Mouse (Mus musculus) adrenal gland, postnatal 14 days (tissue): Measurements from ENCODE around the gene Zfp507. TPM values are rescaled to one million over a fixed set of nuclear protein-coding genes. Genes with fewer than 3 reads are reported as not detected.

Experiments used
- DNase-seq: peaks from one replicate; pipeline ENCODE4 v3.0.0; 2021; ENCODE audit warnings: mixed read lengths
- long read RNA-seq, 2 experiments: library from polyadenylated mRNA; stranded (forward); transcript quantifications; one replicate each; pipeline ENCODE4 v2.0.0; 2021
- total RNA-seq: library from RNA; stranded (reverse); gene quantifications from 2 replicates; pipeline ENCODE4 v1.2.3, GENCODE M21; 2021

Gene Zfp507
- total RNA-seq: 27.4 and 29.3 TPM in 2 replicates
- long read RNA-seq, experiment 1, full-length matches to known transcripts: 2 of 7 reads
- long read RNA-seq, experiment 1, partial matches to known transcripts: 0 of 7 reads
- long read RNA-seq, experiment 1, other reads (novel, unspliced or antisense): 5 of 7 reads
- long read RNA-seq, experiment 2, partial matches to known transcripts: 0 of 5 reads
- long read RNA-seq, experiment 2, other reads (novel, unspliced or antisense): 4 of 5 reads

DNA sequence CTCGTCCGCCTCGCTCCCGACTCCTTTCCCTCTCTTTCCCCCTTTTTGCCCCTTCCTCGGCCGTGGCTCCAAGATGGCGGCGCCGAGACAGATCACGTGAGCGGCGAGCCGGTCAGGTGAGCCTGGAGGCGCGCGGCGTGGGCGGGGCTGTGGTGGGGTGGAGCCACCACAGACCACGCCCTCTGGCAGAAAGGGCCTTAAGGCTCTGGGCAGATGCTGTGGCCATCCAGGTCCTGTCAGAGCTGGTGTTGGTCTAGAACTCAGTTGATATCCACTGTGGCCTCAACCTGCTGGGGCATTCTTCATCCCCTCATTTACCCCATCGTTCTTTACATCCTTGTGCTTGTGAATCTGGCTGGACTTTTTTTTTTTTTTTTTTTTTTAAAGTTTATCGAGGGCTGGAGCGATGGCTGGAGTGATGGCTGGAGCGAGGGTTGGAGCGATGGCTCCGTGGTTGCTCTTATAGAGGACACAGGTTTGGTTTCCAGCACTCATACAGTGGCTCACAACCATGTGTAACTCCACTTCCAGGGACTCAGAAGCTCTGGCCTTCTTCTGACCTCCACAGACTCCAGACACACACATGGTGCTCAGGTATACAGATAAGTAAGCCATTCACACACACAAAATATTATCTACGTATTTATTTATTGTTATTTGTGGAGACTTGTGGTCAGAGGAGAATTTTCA, at the start of gene Zfp507:
Gene Zfp507 (minus strand): TSS at position 98 of the 690 bp plus-strand sequence.
- peak; percentile 95 for DNase-seq

DNA sequence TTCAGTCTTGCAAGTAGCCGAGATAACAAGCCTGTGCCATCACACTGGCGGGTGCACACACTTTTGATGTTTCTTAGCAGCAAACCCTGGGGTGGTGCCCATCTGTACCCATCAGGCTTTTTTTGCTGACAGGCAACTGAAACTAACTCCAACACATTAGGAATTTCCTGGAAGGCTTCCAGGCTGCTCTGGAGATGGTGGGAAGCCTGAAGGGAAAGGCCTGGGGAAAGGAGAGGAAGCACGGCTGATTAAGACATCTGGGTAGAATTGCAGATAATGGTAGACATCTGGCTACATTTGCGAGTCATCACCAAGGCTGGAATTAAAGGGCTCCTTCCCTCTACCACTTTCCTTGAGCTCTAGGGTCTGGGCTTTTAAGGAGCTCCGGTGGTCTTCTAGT, 47.6 kb upstream of the Zfp507 start:
- no peak for DNase-seq

DNA sequence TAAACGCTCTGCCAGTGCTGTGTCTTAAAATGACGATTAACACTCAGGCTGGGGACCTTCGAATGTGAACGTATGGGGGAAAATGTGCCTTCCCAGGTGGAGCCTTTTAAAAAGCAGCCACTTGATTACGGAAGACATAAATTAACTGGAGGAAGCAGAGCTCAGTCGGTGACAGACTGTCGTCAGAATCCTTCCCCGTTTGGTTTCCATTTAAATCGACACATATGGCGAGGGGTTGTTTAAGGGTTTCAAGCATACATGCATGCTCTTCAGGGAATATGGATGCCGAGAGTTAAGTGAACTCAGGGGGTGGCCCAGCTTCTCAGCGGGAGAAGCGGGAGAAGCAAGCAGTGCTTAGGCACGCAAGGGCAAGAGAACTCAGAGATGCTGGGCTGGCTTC, 45.7 kb upstream of the Zfp507 start:
- DNase-seq: no peak

DNA sequence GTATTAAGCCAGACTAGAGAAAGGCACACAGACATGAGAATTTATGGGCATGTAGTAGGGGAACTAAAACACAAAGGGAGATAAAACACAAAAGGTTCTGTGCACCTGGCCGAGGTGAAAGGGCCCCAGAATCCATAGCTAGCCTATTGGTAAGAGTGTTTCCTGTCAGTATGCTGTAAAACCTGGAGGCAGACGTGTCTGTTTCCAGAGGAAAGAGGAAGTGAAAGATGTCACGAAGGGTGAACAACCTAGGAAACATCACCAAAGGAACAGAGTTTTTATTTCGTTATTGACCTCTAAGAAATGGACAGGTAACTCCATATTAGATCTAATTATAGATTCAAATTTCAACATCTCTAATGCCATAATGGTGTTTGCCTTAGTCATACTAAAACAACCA, 37.7 kb upstream of the Zfp507 start:
- no peak for DNase-seq

DNA sequence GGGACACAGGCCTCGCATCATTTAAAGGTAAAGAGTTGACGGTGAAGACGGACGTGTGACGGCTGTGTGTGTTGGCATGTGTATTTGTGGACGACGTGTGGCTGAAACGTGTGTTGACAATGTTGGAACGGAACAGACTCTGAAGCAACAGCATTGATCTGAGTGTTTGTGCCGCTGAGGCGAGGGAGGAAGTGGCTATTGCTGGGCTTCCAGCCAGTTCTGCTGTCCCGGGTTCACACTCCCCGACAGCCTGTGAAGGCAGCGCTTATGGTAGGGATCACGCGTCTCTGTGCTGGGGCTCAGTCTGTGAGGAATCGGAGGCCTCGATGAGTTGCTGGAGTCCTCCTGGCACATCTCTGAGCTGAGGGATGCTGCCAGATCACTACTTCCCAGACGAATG, 34.0 kb upstream of the Zfp507 start:
- DNase-seq: no peak

DNA sequence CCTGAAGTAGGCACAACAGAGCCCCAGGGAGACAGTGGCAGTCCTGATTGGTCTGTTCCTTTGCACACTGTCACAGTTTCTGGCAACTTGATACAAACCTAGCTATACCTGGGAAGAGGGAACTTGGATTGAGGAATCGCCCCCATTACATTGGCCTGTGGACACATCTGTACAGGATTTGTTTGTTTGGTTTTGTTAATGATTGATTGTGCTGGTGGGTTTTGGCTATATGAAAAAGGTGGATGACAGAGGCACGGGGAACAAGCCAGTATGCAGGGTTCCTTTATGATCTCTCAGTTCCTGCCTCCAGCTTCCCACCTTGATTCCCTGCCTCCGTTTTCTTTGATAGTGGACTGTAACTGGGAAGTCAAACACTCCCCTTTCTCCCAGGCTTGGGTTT, 33.6 kb upstream of the Zfp507 start:
- DNase-seq: no peak

DNA sequence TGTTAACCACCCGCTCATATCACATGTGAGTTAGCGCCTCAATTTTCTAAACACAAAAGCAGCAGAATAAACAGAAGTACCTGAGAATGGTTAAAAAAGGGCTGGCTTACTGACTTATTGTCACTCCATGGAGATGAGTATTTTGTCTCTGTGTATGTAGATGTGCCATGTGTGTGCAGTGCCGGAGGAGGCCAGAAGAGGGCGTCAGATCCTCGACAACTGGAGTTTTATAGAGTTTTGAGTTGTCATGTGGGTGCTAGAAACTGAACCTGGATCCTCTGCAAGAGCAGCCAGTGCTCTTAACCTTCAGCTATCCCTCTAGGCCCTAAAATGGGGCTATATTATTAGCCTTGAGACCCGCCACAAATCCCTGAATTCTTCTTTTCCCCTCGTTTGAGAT, 27.3 kb upstream of the Zfp507 start:
- DNase-seq: no peak

DNA sequence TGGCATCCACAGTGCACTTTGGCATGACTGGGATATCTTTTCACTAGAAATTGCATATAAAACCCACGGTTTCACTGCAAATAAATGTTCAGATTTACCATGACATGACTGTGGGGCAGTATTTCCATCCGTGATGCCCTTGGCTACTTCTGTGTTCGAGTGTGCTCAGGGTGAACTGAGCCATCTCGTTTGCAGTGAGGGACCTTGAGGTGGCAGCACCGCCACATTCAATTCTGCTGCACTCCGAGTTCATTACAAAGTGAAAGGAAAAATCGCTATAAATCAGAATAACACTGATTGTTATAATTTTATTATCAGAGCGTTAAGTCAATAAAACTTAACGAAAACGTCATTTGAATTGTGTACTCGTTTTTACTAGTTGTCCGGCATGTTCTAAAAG, 21.1 kb upstream of the Zfp507 start:
- peak; percentile 24 for DNase-seq

DNA sequence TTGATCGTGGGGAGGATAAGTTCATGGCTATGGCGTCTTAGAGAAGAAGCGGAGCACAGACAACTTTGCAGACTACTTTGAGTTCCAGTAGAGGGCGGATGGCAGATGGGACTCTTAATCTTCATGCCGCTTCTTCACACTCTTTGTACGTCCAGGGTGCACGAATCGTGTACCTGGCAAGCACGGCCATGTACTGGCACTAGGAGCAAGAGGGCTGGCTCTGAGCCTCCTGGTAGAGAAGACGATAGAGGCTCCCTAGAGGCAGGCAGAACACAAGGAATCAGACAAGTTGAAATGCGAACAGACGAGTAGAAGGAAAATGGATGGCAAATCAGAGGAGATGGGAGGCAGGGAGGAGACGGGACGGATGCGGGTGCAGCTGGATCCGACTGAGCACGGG, 19.5 kb upstream of the Zfp507 start:
- DNase-seq: no peak

DNA sequence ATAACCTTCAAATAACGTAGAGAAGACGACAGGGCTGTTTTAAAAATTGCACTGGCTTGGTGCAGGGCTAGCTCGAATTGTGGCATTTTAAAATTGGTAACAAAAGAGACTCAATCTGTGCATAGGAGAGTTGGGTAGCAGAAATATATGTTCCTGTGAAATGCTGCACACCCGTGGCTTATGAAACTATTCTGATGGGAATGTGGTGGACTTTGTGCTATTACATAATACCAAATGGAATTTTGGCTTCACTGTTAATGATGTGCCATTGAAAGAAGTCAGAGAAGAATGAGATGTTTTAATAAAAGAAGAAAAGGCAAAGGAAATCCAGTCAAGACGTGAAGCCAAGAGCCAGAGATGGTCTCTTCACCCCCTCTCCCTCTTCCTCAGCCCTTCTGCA, 18.6 kb upstream of the Zfp507 start:
- no peak for DNase-seq

DNA sequence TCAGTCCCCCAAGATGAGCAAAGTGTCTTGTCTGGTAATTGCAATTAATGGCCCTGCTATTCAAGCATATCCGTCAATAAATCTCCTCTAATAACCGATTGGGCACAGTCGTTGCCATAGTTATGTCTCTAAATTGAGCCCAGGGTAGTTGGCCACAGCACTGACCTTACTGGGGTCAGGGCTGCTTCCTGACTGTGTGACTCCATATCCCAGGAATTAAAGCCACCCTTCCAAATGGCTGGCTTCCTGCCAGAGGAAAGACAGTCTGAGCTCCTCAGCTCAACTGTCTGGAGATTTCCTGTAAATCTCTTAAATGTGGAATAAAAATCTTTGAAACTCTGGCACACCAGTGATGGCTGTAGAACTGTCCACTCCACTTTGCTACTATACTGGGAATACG, 16.7 kb upstream of the Zfp507 start:
- peak; percentile 71 for DNase-seq

DNA sequence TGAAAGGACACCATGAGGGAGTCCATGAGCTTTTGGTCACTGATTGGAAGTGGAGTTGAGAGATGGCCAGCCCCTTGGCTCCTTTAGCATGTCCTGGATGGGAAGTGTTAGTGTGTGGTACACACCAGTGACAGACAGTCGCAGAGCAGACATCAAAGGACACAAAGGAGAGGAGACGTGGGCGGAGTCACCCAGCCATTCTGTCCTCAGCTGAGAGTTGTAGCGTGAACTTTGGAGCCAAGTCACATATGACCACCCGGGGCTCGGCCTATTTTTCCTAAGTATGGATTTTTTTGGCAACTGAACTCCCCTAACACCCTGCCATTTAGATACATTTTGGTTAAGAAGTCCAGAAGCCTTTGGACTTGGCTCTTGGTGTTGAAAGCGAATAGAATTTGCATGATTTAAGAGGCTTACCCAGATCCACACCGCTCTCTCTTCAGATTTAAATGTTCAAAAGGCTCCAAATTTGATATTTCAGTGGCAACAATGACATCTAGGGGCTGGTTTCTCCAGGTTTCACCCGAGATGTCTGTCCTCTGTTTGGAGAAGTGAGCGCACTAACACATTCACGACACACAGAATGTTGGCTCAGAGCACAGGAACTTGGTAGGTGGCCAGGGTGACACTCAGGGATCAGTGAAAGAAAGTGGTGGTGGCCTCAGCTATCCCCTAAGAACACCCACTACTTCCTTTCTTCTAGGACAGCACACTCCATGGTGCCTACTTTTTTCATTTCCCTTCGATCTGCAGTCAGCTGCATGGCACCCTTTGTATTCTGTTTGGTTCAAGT, 12.2 kb upstream of the Zfp507 start:
- DNase-seq: no peak

DNA sequence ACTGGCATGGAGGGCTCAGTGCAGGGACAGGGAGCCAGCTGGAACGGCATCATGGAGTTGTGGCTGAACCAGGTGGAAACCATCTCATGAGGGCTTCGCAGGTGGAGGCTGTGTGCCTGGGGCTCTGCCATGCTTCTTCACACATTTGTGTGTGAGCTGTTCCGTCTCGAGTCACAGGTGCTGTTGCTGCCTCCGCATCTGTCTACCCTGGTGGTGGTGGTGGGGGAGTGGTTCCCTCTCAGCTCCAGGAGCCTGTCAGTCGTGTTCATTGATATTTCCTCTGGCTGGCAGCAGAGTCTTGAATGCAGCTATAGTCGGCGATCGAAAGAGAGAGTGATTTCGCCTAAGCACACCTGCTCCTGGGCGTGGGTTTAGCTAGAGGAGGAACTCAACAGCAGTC, 10.5 kb upstream of the Zfp507 start:
- no peak for DNase-seq

DNA sequence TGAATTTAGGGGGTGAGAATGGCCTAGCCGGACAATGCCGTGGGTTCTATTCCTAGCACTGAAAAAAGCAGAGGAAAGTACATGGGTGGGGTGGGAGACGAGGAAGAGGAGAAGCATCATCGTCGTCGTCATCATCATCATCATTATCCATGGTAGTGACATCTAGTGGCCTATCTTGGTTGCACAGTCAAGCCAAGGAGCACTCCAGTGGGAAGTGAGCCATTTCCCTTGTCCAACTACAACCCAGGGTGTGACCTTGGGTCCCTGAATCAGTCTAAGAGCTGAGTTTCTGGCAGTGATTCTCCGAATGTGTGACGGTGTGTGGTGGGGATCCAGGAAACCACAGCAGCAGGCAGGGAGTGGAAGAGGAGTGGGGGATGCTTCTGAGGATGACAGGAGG, 7.9 kb upstream of the Zfp507 start:
- peak; percentile 79 for DNase-seq

DNA sequence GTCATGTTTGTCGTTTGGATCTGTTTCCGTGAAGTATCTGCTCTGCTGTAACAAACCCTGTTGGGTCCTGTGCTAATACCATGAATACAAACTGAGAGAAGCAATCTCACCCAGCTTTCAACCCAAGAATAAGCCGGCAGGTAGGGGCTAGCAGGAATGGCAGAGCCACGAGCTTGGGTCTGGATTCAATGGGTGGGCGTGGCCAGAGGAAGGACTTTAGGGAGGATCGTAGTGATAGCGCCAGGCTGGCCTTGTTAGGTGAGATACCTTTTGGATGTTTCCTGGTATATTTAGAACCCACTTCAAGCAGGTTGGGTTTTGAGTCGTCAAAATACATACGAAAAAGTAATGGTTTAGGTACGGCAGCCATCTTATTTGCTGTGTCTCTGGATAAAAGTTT, 1.4 kb upstream of the Zfp507 start:
- DNase-seq: no peak

DNA sequence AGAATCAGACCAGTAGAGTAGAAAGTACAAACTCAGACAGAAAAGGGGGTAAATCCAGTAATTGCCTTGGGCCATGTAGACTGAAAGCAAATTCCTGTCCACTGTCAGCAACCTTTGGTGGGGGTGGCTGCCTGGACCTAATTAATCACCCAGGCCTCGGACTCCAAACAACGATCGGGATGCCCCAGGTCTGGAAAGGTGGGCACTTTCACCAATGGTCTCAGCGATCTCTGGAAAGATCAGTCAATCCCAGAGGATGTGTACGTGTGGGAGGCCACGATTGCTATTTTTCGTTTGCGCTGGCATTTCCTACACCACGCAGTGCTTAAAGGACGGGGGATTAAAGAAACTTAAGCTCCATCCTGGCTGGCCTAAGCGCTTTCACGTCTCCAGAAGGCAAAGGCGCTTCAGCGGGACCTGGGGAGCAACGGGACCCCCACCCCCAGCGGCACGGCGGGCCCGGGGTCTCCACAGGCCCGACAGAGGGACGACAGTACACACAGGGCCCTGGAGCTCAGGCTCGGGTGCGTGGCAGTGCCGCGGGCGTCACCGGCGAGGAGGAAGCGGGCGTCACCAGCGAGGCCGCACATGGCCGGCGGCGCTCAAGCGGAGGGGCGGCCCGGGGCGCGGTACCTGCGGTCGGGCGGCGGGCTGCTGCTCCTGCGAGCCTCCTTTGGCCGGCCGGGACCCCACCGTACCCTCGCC, 450 bp downstream of the Zfp507 start:
- peak; percentile 43 for DNase-seq

DNA sequence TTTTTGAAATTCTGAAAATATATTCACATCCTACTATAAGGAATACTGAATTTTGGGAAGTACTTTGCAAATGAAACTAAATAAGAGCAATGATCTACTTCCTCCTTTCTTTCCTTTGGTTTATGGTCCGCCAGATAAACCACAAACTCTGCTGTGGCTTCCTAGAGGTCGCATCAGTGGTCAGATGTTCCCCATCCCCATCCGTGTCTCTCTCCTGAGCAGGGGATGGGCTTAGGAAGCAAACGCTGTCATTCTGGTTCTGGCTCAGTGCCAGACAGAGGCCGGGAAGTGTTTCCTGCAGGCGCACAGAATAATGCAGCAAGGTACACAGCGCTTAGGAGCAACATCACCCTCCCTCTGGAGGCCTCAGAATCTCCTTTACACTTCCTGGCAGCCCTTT, 6.7 kb downstream of the Zfp507 start:
- peak; percentile 28 for DNase-seq

DNA sequence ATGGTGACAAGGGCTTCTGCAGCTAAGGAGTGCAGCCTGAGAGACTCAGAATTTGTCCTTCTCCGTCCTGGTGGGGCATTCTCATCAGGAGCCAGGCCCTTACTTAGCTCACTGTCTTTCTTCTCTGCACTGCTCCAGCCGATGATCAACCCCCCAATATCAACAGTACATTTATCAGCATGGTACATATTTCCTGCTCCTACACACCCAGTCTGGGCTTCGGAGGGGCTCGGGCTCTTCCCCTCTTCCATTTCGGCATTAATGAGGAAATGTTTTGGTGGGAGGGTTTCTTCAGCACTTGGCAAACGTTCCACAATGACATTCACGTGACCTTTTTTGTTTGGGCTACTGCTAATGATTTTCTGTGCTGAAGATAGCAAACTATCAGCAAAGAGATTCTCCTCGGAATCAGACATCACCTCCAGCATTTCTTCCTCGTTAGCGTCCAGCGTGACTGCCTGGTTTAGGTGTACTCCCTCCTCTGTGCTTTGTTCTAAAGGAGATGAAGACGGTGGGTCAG, 8.6 kb downstream of the Zfp507 start:
- no peak for DNase-seq

DNA sequence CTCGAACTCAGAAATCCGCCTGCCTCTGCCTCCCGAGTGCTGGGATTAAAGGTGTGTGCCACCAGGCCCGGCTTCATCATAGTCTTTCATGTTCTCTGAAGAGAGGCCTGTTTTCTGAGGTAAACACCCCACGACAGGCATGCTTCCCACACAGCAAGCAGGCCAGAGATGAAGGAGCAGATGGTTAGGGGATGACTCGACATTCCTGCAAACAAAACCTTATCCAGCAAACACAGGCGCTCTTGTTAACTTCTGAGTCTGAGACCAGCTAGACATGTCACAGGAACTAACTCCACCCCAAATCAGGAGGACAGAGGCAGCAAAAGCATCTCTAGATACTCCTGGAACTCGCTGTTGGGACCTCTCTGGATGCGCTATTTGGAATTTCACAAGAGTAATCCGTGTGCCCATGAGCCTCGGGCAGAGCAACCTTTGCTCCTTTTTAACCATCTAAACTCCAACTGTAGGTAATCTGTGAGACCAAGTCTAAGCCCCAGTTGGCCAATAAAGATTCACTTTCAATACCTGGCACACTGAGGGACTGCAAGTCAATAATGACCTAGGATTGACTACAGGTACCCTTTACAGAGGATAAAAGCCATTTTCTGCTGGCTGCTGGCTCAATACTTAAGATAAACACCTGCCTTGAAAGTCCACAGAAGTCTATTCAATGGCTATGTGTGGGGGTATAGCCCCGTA, 10.5 kb downstream of the Zfp507 start:
- no peak for DNase-seq

DNA sequence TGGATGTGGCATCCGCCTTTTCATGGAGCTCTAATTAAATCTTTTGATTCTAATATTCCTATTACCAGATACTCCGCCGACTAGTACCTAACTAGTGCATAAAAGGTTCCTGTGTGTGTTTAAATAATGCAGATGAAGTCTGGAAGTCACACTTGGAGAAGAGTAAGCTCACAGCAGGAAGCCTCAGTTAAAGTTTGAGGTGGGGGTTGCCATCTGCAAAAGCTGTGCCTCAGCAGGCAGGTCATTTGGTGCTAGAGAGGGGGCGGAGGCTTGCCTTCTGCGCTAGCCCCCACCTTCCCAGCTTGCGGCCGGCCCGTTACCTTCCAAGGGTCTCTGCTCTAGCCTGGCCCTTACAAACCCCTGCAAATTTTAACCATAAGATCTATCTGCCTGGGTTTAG, 11.9 kb downstream of the Zfp507 start:
- no peak for DNase-seq

DNA sequence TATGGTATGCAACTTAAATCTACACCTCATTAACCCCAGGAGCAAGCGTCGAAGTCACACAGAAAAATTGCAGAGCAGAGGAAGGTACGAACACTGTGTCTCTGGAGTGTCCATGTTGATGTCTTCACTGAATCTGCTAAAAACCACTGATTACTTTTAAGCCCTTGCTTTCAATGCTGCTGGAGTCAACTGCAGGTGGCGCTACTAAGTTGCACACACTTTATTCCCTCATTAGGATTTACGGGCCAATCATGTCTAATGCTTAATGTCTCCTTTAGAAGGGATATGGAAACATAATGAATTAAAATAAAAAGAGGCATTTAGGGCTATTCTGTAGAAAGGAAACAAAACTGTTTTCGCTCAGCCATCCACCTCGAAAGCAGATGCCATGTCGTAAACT, 12.6 kb downstream of the Zfp507 start:
- DNase-seq: peak; percentile 21

DNA sequence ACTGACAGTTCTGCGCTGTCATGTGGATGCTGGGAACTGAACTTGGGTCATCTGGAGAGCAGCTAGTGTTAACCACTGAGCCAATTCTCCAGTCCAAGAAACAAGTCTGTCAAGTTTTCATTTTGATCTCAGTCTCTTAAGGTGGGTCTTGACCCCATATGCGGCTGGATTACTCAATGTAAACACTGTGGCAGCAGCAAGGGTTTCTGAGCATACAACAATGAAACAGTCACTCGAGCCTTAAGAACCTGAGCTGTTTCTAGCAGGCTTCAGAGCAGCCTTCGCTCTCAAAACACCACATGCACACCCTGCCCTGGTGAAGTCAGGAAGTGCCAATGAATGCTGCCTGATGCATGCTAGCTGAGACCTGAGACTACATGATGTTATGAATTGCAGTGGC, 17.2 kb downstream of the Zfp507 start:
- DNase-seq: no peak
